Mouse (Mus musculus): Measurements from ENCODE around the gene 3110009E18Rik. TPM values are rescaled to one million over a fixed set of nuclear protein-coding genes. Genes with fewer than 3 reads are reported as not detected.
"Not testable (repeated sequence)": the region's sequence is repeated elsewhere in the genome, so short reads cannot be mapped to it uniquely, and the experiment has no call there.

Gene 3110009E18Rik
- polyA plus RNA-seq, 1 experiment = 5.2 TPM

GRCm38 (mm10) chr1:120082957-120083585 lies 37.9 kb upstream of the 3110009E18Rik start:
- Histone ChIP-seq H3K4me3 (ENCODE audit: insufficient read depth, low read length) (no peak overlapping the region), H3K4me1 (ENCODE audit: control insufficient read depth, insufficient read depth, low read length) (no peaks in the 10 kb centered on the region), H3K27ac (ENCODE audit: insufficient read depth, low read length) (no peak overlapping the region)
- TF ChIP-seq CTCF (IDR thresholded peaks at IDR 0.05; ENCODE audit: extremely low read depth, insufficient read depth, low read length) = no peak
- TF ChIP-seq POLR2A (IDR thresholded peaks at IDR 0.05; ENCODE audit: extremely low read depth, insufficient read depth, low read length) = no peak

- TF ChIP-seq CTCF (IDR thresholded peaks at IDR 0.05; ENCODE audit: extremely low read depth, insufficient read depth, low read length) (no peak), POLR2A (IDR thresholded peaks at IDR 0.05; ENCODE audit: extremely low read depth, insufficient read depth, low read length) (no peak)
- H3K4me3 ChIP-seq (ENCODE audit: insufficient read depth, low read length) = no peak overlapping the region
- H3K27ac ChIP-seq (ENCODE audit: insufficient read depth, low read length) = no peak overlapping the region
- H3K4me1 ChIP-seq (ENCODE audit: control insufficient read depth, insufficient read depth, low read length) = no peaks in the 10 kb centered on the region
Measured at GRCm38 (mm10) chr1:120083921-120084517, 37.0 kb upstream of the 3110009E18Rik start.

GRCm38 (mm10) chr1:120085696-120086095 lies 35.3 kb upstream of the 3110009E18Rik start:
- Histone ChIP-seq H3K27ac (ENCODE audit: insufficient read depth, low read length) (no peak overlapping the region), H3K4me3 (ENCODE audit: insufficient read depth, low read length) (no peak overlapping the region), H3K4me1 (ENCODE audit: control insufficient read depth, insufficient read depth, low read length) (no peaks in the 10 kb centered on the region)
- TF ChIP-seq POLR2A (IDR thresholded peaks at IDR 0.05; ENCODE audit: extremely low read depth, insufficient read depth, low read length) (no peak), CTCF (IDR thresholded peaks at IDR 0.05; ENCODE audit: extremely low read depth, insufficient read depth, low read length) (no peak)

- Histone ChIP-seq H3K4me3 (ENCODE audit: insufficient read depth, low read length) (no peak overlapping the region), H3K4me1 (ENCODE audit: control insufficient read depth, insufficient read depth, low read length) (no peaks in the 10 kb centered on the region), H3K27ac (ENCODE audit: insufficient read depth, low read length) (no peak overlapping the region)
- no peak for TF ChIP-seq POLR2A (IDR thresholded peaks at IDR 0.05; ENCODE audit: extremely low read depth, insufficient read depth, low read length)
- TF ChIP-seq CTCF (IDR thresholded peaks at IDR 0.05; ENCODE audit: extremely low read depth, insufficient read depth, low read length) = no peak
Measured at GRCm38 (mm10) chr1:120086644-120087043, 34.3 kb upstream of the 3110009E18Rik start.

GRCm38 (mm10) chr1:120089180-120089579 lies 31.8 kb upstream of the 3110009E18Rik start:
- Histone ChIP-seq H3K4me1 (ENCODE audit: control insufficient read depth, insufficient read depth, low read length) (no peaks in the 10 kb centered on the region), H3K27ac (ENCODE audit: insufficient read depth, low read length) (no peak overlapping the region), H3K4me3 (ENCODE audit: insufficient read depth, low read length) (no peak overlapping the region)
- TF ChIP-seq POLR2A (IDR thresholded peaks at IDR 0.05; ENCODE audit: extremely low read depth, insufficient read depth, low read length) (no peak), CTCF (IDR thresholded peaks at IDR 0.05; ENCODE audit: extremely low read depth, insufficient read depth, low read length) (no peak)

- no peak for TF ChIP-seq CTCF (IDR thresholded peaks at IDR 0.05; ENCODE audit: extremely low read depth, insufficient read depth, low read length)
- no peak for TF ChIP-seq POLR2A (IDR thresholded peaks at IDR 0.05; ENCODE audit: extremely low read depth, insufficient read depth, low read length)
- H3K27ac ChIP-seq (ENCODE audit: insufficient read depth, low read length) = no peak overlapping the region
- H3K4me3 ChIP-seq (ENCODE audit: insufficient read depth, low read length) = no peak overlapping the region
- no peaks in the 10 kb centered on the region for H3K4me1 ChIP-seq (ENCODE audit: control insufficient read depth, insufficient read depth, low read length)
Measured at GRCm38 (mm10) chr1:120090880-120091570, 30.0 kb upstream of the 3110009E18Rik start.

- H3K27ac ChIP-seq (ENCODE audit: insufficient read depth, low read length); H3K4me1 ChIP-seq (ENCODE audit: control insufficient read depth, insufficient read depth, low read length); H3K4me3 ChIP-seq (ENCODE audit: insufficient read depth, low read length): not testable (repeated sequence)
- TF ChIP-seq CTCF (IDR thresholded peaks at IDR 0.05; ENCODE audit: extremely low read depth, insufficient read depth, low read length) = peak; percentile 97
Measured at GRCm38 (mm10) chr1:120093482-120094134, 27.4 kb upstream of the 3110009E18Rik start.

- no peak for TF ChIP-seq CTCF (IDR thresholded peaks at IDR 0.05; ENCODE audit: extremely low read depth, insufficient read depth, low read length)
- TF ChIP-seq POLR2A (IDR thresholded peaks at IDR 0.05; ENCODE audit: extremely low read depth, insufficient read depth, low read length) = no peak
- no peaks in the 10 kb centered on the region for H3K4me1 ChIP-seq (ENCODE audit: control insufficient read depth, insufficient read depth, low read length)
- no peak overlapping the region for H3K27ac ChIP-seq (ENCODE audit: insufficient read depth, low read length)
- H3K4me3 ChIP-seq (ENCODE audit: insufficient read depth, low read length) = no peak overlapping the region
Measured at GRCm38 (mm10) chr1:120094920-120095319, 26.1 kb upstream of the 3110009E18Rik start.

GRCm38 (mm10) chr1:120098327-120098726 lies 22.7 kb upstream of the 3110009E18Rik start:
- Histone ChIP-seq H3K4me3 (ENCODE audit: insufficient read depth, low read length) (no peak overlapping the region), H3K27ac (ENCODE audit: insufficient read depth, low read length) (no peak overlapping the region), H3K4me1 (ENCODE audit: control insufficient read depth, insufficient read depth, low read length) (no peaks in the 10 kb centered on the region)
- TF ChIP-seq CTCF (IDR thresholded peaks at IDR 0.05; ENCODE audit: extremely low read depth, insufficient read depth, low read length) (peak; percentile 70), POLR2A (IDR thresholded peaks at IDR 0.05; ENCODE audit: extremely low read depth, insufficient read depth, low read length) (no peak)

Data from cortical plate, adult 2 months (tissue).